Mouse (Mus musculus) ES-E14 (cell line): ENCODE results near the gene Rpap1.

Source experiments
- CHD2 ChIP-seq: IDR thresholded peaks from 2 replicates; pipeline ENCODE4 v1.6.1; 2014; ENCODE audit warnings: mild to moderate bottlenecking, low read depth, low read length, inconsistent platforms
- HCFC1 ChIP-seq: IDR thresholded peaks from 2 replicates; pipeline ENCODE4 v1.6.1; 2012; ENCODE audit warnings: low read length, inconsistent platforms, borderline replicate concordance; ENCODE audit not compliant: insufficient read depth
- MAFK ChIP-seq: IDR thresholded peaks from 2 replicates; pipeline ENCODE4 v1.6.1; 2014; ENCODE audit warnings: mild to moderate bottlenecking, low read depth, low read length, inconsistent platforms; ENCODE audit not compliant: insufficient read depth
- ZC3H11A ChIP-seq: IDR thresholded peaks from 2 replicates; pipeline ENCODE4 v1.6.1; 2012; ENCODE audit warnings: low read depth, mild to moderate bottlenecking, inconsistent platforms, low read length, borderline replicate concordance
- ZNF384 ChIP-seq: IDR thresholded peaks from 2 replicates; pipeline ENCODE4 v1.6.1; 2012; ENCODE audit warnings: low read depth, low read length, inconsistent platforms

DNA sequence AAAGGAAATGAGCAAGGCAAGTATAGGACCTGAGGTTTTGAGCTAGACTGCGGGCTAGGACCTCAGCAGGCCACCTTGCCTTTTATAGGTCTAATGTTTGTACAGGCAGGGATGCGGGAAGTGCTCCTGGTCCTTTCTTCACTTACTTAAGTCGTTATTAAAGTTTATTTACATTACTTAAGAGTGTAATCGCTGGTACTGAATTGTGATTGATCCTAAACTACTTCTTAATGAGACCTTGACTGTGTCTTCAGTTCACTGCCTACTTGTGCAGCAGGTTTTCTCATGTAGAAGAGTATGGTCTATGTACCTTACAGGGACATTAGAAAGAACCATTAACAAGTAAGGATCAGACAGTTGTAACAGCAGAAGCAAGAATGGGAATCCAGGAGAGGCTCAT lies 56.6 kb downstream of the Rpap1 start:
- no peak for TF ChIP-seq CHD2
- TF ChIP-seq HCFC1: no peak
- no peak for TF ChIP-seq ZNF384
- TF ChIP-seq MAFK: no peak
- no peak for TF ChIP-seq ZC3H11A
